Mouse (Mus musculus) liver, embryonic 14.5 days (tissue): ENCODE data around the gene Shroom3.

Experiments used
- CTCF ChIP-seq: IDR thresholded peaks from 2 replicates; pipeline ENCODE4 v1.5.1; 2016; ENCODE audit warnings: antibody characterized with exemption, low read depth, control low read depth
- EP300 ChIP-seq: IDR thresholded peaks from 2 replicates; pipeline ENCODE4 v1.6.1; 2016; ENCODE audit warnings: antibody characterized with exemption, low read depth

- TF ChIP-seq CTCF (no peak), EP300 (no peak)
Observed at GRCm38 (mm10) chr5:92785870-92786436, 102.7 kb downstream of the Shroom3 start.
